Mouse (Mus musculus): ENCODE data around the gene Tnk2.

DNA sequence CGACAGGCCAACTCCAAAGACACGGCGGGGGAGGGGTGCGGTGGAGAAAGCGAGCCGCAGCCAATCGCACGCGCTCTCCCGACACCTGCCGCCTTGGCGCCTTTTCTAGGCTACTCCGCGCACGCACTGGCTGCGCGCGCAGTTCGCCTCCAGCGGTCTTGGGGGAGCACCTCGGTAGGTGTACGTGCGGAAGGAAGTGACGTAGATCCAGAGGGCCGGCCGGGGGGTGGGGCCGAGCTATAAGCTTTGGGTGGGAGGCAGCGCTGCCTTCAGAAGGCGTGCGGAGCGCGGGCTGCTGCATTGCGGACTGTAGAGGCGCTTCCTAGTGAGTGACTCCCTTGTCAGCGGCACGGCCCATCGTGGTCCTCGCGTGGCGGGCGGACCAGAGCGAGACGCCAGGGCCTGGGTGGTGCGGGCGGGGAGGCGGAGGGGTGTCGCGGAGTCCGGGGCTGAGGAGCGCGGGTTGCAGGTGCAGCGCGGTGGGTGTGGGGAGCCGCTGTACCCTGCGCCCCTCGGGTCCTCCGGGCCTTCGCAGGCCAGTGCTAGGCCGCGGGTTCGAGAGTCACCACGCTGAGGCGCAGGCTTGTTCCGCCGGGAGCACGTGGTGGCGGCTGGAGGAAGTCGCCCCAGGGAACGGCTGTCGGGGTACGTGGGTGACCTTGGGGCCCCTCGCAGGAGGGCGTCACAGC, 34.8 kb upstream of the Tnk2 start, which contains the start of gene Tfrc:
- no peak for TF ChIP-seq MAFK (IDR thresholded peaks at IDR 0.05; ENCODE audit: insufficient replicate concordance, low read length)
- no peak for TF ChIP-seq CTCF (conservative IDR thresholded peaks at IDR 0.05 in 1 of 2, IDR thresholded peaks at IDR 0.05 in 1 of 2; ENCODE audit: low read depth in 2 of 2, low read length in 2 of 2)
- 0 out of 2 replicates have a peak, but pooled peaks have one; percentile 8 for TF ChIP-seq USF2 (conservative IDR thresholded peaks at IDR 0.05; ENCODE audit: low read depth, low read length)
- TF ChIP-seq RAD21 (IDR thresholded peaks at IDR 0.05; ENCODE audit: low read depth, low read length): no peak
- peak; percentile 86 for TF ChIP-seq MYC (IDR thresholded peaks at IDR 0.05; ENCODE audit: low read depth, low read length)
- TF ChIP-seq KAT2A (IDR thresholded peaks at IDR 0.05; ENCODE audit: insufficient replicate concordance, low read length): peak; percentile 83; the same call in 1 of the 2 replicates
- peak; percentile 97 for TF ChIP-seq MAX (IDR thresholded peaks at IDR 0.05; ENCODE audit: low read length)
- TF ChIP-seq ZNF384 (IDR thresholded peaks at IDR 0.05; ENCODE audit: low read depth, low read length): no peak
- no peak for TF ChIP-seq ZKSCAN1 (IDR thresholded peaks at IDR 0.05; ENCODE audit: borderline replicate concordance, low read depth, low read length)
